Mouse (Mus musculus) cerebellum, postnatal 10 days (tissue): Measurements from ENCODE around the gene Sik3.
A peak's percentile ranks its signal among the peaks of the same experiment; 100 is the strongest.

Experiments
- DNase-seq, 2 experiments: peaks; one replicate each; pipeline ENCODE4 v3.0.0; 2021; ENCODE audit warnings: mixed read lengths in 2 of 2

Sik3 gene

GRCm38 (mm10) chr9:46012091-46013008, at the start of gene Sik3, which contains the start of gene Pafah1b2:
Gene Sik3 (plus strand): TSS chr9:46012820.
Gene Pafah1b2 (minus strand): TSS chr9:46012690.
- peak; percentile 96 to 98 for DNase-seq

GRCm38 (mm10) chr9:45963577-45963976, 49.0 kb upstream of the Sik3 start:
- DNase-seq, result no peak

- peak in 1 of 2 experiments; percentile 22 for DNase-seq
Measured at GRCm38 (mm10) chr9:45976884-45977283, 35.7 kb upstream of the Sik3 start.

GRCm38 (mm10) chr9:45979778-45980177, 32.8 kb upstream of the Sik3 start:
- DNase-seq, result no peak

- no peak for DNase-seq
Measured at GRCm38 (mm10) chr9:45980611-45981010, 32.0 kb upstream of the Sik3 start.

GRCm38 (mm10) chr9:45981331-45981730, 31.3 kb upstream of the Sik3 start:
- DNase-seq, result no peak

- peak; percentile 65 to 70 for DNase-seq
Measured at GRCm38 (mm10) chr9:45983676-45984408, 28.8 kb upstream of the Sik3 start.

GRCm38 (mm10) chr9:45984409-45985228, 28.0 kb upstream of the Sik3 start:
- peak; percentile 97 to 98 for DNase-seq

- DNase-seq, result peak; percentile 87 to 90
Measured at GRCm38 (mm10) chr9:45985229-45985567, 27.4 kb upstream of the Sik3 start.

GRCm38 (mm10) chr9:45999009-45999408, 13.6 kb upstream of the Sik3 start:
- no peak for DNase-seq

GRCm38 (mm10) chr9:46003729-46004128, 8.9 kb upstream of the Sik3 start:
- DNase-seq, result peak; percentile 91 to 94

GRCm38 (mm10) chr9:46004529-46004928, 8.1 kb upstream of the Sik3 start:
- no peak for DNase-seq

- no peak for DNase-seq
Measured at GRCm38 (mm10) chr9:46006224-46006623, 6.4 kb upstream of the Sik3 start.

GRCm38 (mm10) chr9:46008931-46009668, 3.5 kb upstream of the Sik3 start:
- DNase-seq, result no peak

- DNase-seq, result no peak
Measured at GRCm38 (mm10) chr9:46009669-46009983, 3.0 kb upstream of the Sik3 start.

- no peak for DNase-seq
Measured at GRCm38 (mm10) chr9:46011094-46011970, 1.3 kb upstream of the Sik3 start.

GRCm38 (mm10) chr9:46013009-46013586, 478 bp downstream of the Sik3 start:
- peak in 1 of 2 experiments; percentile 67 for DNase-seq

- peak; percentile 19 to 32 for DNase-seq
Measured at GRCm38 (mm10) chr9:46013616-46014015, 996 bp downstream of the Sik3 start.

- DNase-seq, result peak; percentile 54 to 61
Measured at GRCm38 (mm10) chr9:46014251-46014681, 1.6 kb downstream of the Sik3 start.

- peak; percentile 52 to 53 for DNase-seq
Measured at GRCm38 (mm10) chr9:46015081-46015551, 2.5 kb downstream of the Sik3 start.

GRCm38 (mm10) chr9:46015831-46016230, 3.2 kb downstream of the Sik3 start:
- peak; percentile 63 to 69 for DNase-seq
